ENCODE assay signal across 17 mouse cellular contexts in genomic region chr16:24900241-24900796, GRCm38 (mm10).
DNase-seq lines count a peak whose midpoint lies in the region; ATAC-seq lines count a peak whose summit lies in the region.
"Had no signal": no experiment of that assay in that cellular context is flagged by ENCODE, and none has a peak within 500 bp of the region (broad histone marks: within the 10 kb centered on the region; RNA-seq: fewer than 3 reads in every experiment).

No protein-coding gene starts in this region.

- no peak overlapping the region for H3K9ac ChIP-seq in kidney, embryonic 15.5 days
- H3K9ac ChIP-seq: forebrain, embryonic 13.5 days had no signal

- no peaks in the 10 kb centered on the region for H3K27me3 ChIP-seq in kidney, embryonic 15.5 days
- H3K27me3 ChIP-seq: forebrain, embryonic 13.5 days had no signal

- no peaks in the 10 kb centered on the region for H3K36me3 ChIP-seq in kidney, embryonic 15.5 days

- no peak for DNase-seq in kidney, postnatal 4 days
- DNase-seq in lung, postnatal 10 days: peak; percentile 6
- DNase-seq in lung, postnatal 25 days (ENCODE audit: low spot score): no peak
- peak; percentile 17 for DNase-seq in embryo, embryonic 9.5 days (ENCODE audit: extremely low spot score)
- peak; percentile 47 for DNase-seq in mesoderm, embryonic 11.5 days (ENCODE audit: low read depth, low spot score)
- no peak for DNase-seq in spleen, adult 18-20 months
- DNase-seq in gastrocnemius, postnatal 25 days: no peak
- DNase-seq: adrenal gland, postnatal 25 days; cerebellum, postnatal 14 days; heart, adult 18-20 months; heart, postnatal 4 days; thymus, postnatal 4 days had no signal

- H3K9me3 ChIP-seq in kidney, embryonic 15.5 days (replicated peaks): no peaks in the 10 kb centered on the region
- H3K9me3 ChIP-seq: forebrain, embryonic 13.5 days had no signal

- H3K4me3 ChIP-seq in kidney, embryonic 15.5 days (replicated peaks): no peak overlapping the region
- H3K4me3 ChIP-seq: forebrain, embryonic 13.5 days had no signal

- 16% methylated on average over 2 of the region's 2 CpGs for WGBS in kidney, embryonic 15.5 days

- H3K27ac ChIP-seq in kidney, embryonic 15.5 days: peak overlapping the region; percentile 59
- H3K27ac ChIP-seq: forebrain, embryonic 13.5 days had no signal

- H3K4me1 ChIP-seq in kidney, embryonic 15.5 days: peaks cover 31% of the 10 kb centered on the region

- ATAC-seq in kidney, embryonic 15.5 days (replicated peaks; ENCODE audit: low FRiP score): peak; percentile 86
- ATAC-seq: CD4-positive, CD25-positive, alpha-beta regulatory T cell, adult 4 months; forebrain, embryonic 13.5 days; lung, postnatal 0 days had no signal

- H3K4me2 ChIP-seq in kidney, embryonic 15.5 days: no peak overlapping the region
- H3K4me2 ChIP-seq: forebrain, embryonic 13.5 days; midbrain, embryonic 11.5 days had no signal

Comparison
In these comparisons a context has a peak if more than half of its experiments do, and no peak if none do; other contexts are left out.
1. DNase-seq: peak in lung, postnatal 10 days (single experiment), embryo, embryonic 9.5 days (single experiment) and mesoderm, embryonic 11.5 days (single experiment); none in kidney, postnatal 4 days (0 of 2), lung, postnatal 25 days (single experiment), spleen, adult 18-20 months (0 of 2) and gastrocnemius, postnatal 25 days (single experiment).